Mouse (Mus musculus) embryonic fibroblast, embryonic 13.5 days (primary cell): ENCODE results near the gene Vip. TPM values are rescaled to one million over a fixed set of nuclear protein-coding genes. Genes with fewer than 3 reads are reported as not detected.

Source experiments
- H3K27ac ChIP-seq: 2 replicates; pipeline ENCODE4 v1.5.1; 2012; ENCODE audit warnings: low read length, control low read depth, inconsistent platforms; ENCODE audit not compliant: insufficient read depth
- H3K4me1 ChIP-seq: 2 replicates; pipeline ENCODE4 v1.6.1; 2011; ENCODE audit warnings: low read length; ENCODE audit not compliant: control insufficient read depth, insufficient read depth
- H3K4me3 ChIP-seq: 2 replicates; pipeline ENCODE4 v1.5.1; 2011; ENCODE audit warnings: mild to moderate bottlenecking, control low read depth, low read length; ENCODE audit not compliant: insufficient read depth
- CTCF ChIP-seq: IDR thresholded peaks from 2 replicates; pipeline ENCODE4 v1.5.1; 2011; ENCODE audit warnings: mild to moderate bottlenecking, control low read depth, low read length, moderate library complexity, borderline replicate concordance; ENCODE audit not compliant: insufficient read depth
- POLR2A ChIP-seq: IDR thresholded peaks from 2 replicates; pipeline ENCODE4 v1.6.1; 2011; ENCODE audit warnings: low read depth, mild to moderate bottlenecking, control low read depth, low read length, moderate library complexity
- polyA plus RNA-seq: library from polyadenylated mRNA; stranded (reverse); fragments of >200 nt; gene quantifications from 2 replicates; pipeline ENCODE4 v1.2.4, GENCODE M21; 2011; ENCODE audit warnings: low read depth; ENCODE audit not compliant: missing spikeins, insufficient read length

Vip gene
- polyA plus RNA-seq, 1 experiment: not detected

- no peaks in the 10 kb centered on the region for H3K4me1 ChIP-seq
- H3K4me3 ChIP-seq: no peak overlapping the region
- TF ChIP-seq POLR2A: no peak
- no peak for TF ChIP-seq CTCF
- no peak overlapping the region for H3K27ac ChIP-seq
Observed at GRCm38 (mm10) chr10:5615186-5616040, 23.6 kb upstream of the Vip start.

- H3K4me3 ChIP-seq: no peak overlapping the region
- no peak for TF ChIP-seq CTCF
- TF ChIP-seq POLR2A: no peak
- no peaks in the 10 kb centered on the region for H3K4me1 ChIP-seq
- no peak overlapping the region for H3K27ac ChIP-seq
Observed at GRCm38 (mm10) chr10:5626268-5626667, 12.8 kb upstream of the Vip start.

GRCm38 (mm10) chr10:5633672-5634200, 5.3 kb upstream of the Vip start:
- no peak for TF ChIP-seq POLR2A
- no peak for TF ChIP-seq CTCF
- Histone ChIP-seq H3K4me3 (no peak overlapping the region), H3K27ac (no peak overlapping the region), H3K4me1 (no peaks in the 10 kb centered on the region)

GRCm38 (mm10) chr10:5634336-5634735, 4.7 kb upstream of the Vip start:
- Histone ChIP-seq H3K4me3 (no peak overlapping the region), H3K27ac (no peak overlapping the region), H3K4me1 (no peaks in the 10 kb centered on the region)
- TF ChIP-seq CTCF (no peak), POLR2A (no peak)

- Histone ChIP-seq H3K27ac (no peak overlapping the region), H3K4me1 (no peaks in the 10 kb centered on the region), H3K4me3 (no peak overlapping the region)
- TF ChIP-seq POLR2A: no peak
- no peak for TF ChIP-seq CTCF
Observed at GRCm38 (mm10) chr10:5637322-5637721, 1.7 kb upstream of the Vip start.

- TF ChIP-seq POLR2A: no peak
- Histone ChIP-seq H3K4me3 (no peak overlapping the region), H3K4me1 (no peaks in the 10 kb centered on the region), H3K27ac (no peak overlapping the region)
Observed at GRCm38 (mm10) chr10:5681275-5681674, 42.3 kb downstream of the Vip start.

GRCm38 (mm10) chr10:5685608-5686007, 46.6 kb downstream of the Vip start:
- no peaks in the 10 kb centered on the region for H3K4me1 ChIP-seq
- H3K4me3 ChIP-seq: no peak overlapping the region
- TF ChIP-seq CTCF (no peak), POLR2A (no peak)
- no peak overlapping the region for H3K27ac ChIP-seq

- Histone ChIP-seq H3K4me1 (no peaks in the 10 kb centered on the region), H3K4me3 (no peak overlapping the region), H3K27ac (no peak overlapping the region)
- no peak for TF ChIP-seq CTCF
- no peak for TF ChIP-seq POLR2A
Observed at GRCm38 (mm10) chr10:5694351-5694750, 55.3 kb downstream of the Vip start.

Other genes with a start within 250 kb of the Vip start
- 38.7 and 42.6 TPM in 2 replicates for gene Syne1, start 87.7 kb upstream of the Vip start, polyA plus RNA-seq
- gene Myct1, start 45.4 kb upstream of the Vip start, polyA plus RNA-seq: 0.18 and 0.57 TPM in 2 replicates
- 24.3 and 39.5 TPM in 2 replicates for gene Fbxo5, start 166.4 kb downstream of the Vip start, polyA plus RNA-seq
- gene Mtrf1l, start 184.7 kb downstream of the Vip start, polyA plus RNA-seq: 11.6 and 15.3 TPM in 2 replicates